Mouse (Mus musculus): Measurements from ENCODE around the gene Itsn2.
"Not testable (repeated sequence)": the region's sequence is repeated elsewhere in the genome, so short reads cannot be mapped to it uniquely, and the experiment has no call there.

Gene Itsn2

GRCm38 (mm10) chr12:4598666-4599428 lies 6.4 kb downstream of the Itsn2 start:
- DNase-seq (ENCODE audit: low spot score), result no peak

- DNase-seq (ENCODE audit: low spot score), result no peak
Measured at GRCm38 (mm10) chr12:4599713-4600112, 7.3 kb downstream of the Itsn2 start.

DNA sequence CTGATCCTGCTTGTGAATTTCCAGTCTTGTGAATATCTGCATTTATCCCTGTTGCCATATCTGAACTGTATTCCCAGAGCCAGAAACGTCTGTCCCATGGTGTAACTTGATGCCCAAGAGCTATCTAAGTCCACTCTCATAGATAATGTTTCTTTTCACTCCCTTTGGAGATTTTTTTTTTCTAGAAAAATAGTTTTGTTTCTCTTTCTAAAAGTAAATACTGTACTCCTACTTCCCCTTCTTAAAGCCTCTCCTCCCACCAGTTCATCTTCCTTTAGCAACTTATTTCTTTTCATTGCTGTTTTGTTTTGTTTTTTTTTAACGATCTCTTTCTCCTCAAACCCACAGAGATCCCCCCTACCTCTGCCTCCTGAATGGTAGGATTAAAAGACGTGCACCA lies 14.2 kb downstream of the Itsn2 start:
- no peak for DNase-seq (ENCODE audit: low spot score)

DNA sequence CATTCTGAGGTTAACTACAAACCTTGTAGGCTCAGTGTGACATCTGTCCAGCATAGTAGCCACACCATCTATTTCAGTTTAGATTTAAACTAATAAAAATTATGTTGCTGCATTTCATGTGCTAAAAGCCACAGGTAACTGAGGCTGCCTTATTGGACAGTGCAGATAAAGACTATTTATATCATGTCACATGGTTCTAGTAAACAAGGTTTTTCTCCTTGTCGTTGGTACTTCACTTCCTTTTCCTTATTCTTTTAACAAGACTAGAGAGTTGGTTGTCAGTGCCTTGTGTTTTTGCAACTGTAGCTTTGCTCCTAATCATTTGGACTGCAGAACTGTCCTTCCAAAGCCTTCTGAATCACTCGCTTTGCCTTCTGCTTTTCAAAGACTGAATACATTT lies 22.3 kb downstream of the Itsn2 start:
- no peak for DNase-seq (ENCODE audit: low spot score)

DNA sequence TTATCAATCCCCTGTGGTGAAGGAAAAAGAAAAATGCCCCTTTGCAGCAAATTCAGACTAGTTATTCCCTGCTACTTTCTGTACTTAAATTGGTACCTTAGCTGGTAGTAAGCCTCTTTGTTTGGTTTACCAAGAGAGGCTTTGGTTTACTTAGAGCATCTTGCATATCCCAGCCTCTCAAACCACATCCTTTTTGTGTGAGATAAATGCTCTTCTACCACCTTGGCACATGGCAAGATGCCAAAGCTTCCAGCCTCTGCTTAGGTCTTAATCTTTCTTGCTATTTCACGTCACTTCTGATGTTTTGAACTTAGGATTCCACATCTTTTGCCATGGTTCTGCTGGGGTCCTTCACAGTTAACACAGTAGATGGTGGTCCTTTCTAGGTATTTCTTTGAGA lies 31.8 kb downstream of the Itsn2 start:
- no peak for DNase-seq (ENCODE audit: low spot score)

- DNase-seq (ENCODE audit: low spot score), result no peak
Measured at GRCm38 (mm10) chr12:4632957-4633356, 40.5 kb downstream of the Itsn2 start.

- no peak for DNase-seq (ENCODE audit: low spot score)
Measured at GRCm38 (mm10) chr12:4638438-4638837, 46.0 kb downstream of the Itsn2 start.

GRCm38 (mm10) chr12:4640737-4641136 lies 48.3 kb downstream of the Itsn2 start:
- DNase-seq (ENCODE audit: low spot score), result no peak

DNA sequence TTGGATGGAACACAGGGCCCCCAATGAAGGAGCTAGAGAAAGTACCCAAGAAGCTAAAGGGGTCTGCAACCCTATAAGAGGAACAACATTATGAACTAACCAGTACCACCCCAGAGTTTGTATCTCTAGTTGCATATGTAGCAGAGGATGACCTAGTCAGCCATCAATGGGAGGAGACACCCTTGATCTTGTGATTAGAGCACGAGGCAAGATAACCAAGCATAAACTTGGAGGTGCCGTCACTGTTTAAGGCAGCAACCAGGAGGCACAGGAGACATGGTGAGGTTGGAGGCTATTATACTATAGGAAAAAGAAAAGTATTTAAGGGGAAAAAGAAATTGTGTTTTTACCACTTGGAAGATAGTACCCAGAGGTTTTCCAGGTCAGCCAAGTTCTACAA lies 64.4 kb downstream of the Itsn2 start:
- no peak for DNase-seq (ENCODE audit: low spot score)

GRCm38 (mm10) chr12:4664929-4665674 lies 72.7 kb downstream of the Itsn2 start:
- no peak for DNase-seq (ENCODE audit: low spot score)

GRCm38 (mm10) chr12:4665675-4666037 lies 73.2 kb downstream of the Itsn2 start:
- no peak for DNase-seq (ENCODE audit: low spot score)

DNA sequence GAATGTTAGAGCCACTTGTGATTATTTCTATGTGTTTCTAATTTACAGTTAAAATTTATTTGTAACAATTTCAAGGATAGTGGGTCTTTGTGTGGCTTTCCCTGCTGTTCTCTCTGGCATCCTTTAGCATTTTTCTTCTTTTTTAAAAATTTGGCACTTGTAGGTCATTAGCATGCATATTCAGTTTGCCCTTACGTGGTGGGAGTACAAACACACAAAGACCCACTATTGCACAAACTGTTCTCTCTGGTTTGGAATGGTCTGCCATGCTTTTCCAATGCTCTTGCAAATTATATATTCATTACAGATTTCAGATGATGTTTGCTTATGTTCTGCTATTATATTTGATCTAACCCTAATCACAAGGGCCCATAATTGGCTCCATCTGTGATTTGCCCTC lies 83.9 kb downstream of the Itsn2 start:
- no peak for DNase-seq (ENCODE audit: low spot score)

DNA sequence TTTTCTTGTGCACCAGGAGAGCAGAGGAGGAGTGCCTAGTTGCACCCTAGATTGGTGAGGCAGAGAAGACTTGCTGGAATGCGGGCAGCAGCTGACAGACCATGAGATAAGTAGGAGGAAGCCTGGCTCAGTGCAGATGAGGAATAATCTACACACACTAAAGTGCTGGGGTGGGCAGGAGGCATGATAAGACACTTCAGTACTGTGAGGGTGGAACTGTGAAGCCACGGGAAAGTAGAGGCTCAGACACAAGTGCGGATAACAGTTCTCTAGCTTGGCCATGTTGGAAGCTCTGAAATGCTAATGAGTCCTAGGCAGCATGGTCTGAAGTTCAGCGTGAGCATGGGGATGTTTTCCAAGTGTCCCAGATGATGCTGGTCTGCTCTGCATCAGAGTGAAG lies 87.5 kb downstream of the Itsn2 start:
- DNase-seq (ENCODE audit: low spot score), result no peak

DNA sequence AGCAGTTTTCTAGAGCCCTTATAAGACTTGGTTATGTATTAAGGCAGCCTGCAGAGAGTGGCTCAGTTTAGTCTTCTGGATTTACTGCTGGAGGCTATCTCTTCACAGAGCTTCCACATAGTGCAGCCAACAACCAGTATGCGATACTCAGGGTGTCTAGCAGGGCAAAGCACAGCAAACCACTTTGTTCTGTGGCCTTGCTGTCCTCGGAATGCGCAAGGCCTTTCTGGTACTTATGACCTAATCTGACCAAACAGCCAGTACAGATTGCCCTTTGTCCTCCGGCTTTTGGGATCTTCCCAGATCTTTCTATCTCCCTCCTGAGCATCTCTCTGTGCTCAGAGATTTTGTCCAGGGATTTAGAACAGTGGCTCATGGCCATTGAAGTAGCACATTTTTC lies 93.0 kb downstream of the Itsn2 start:
- DNase-seq (ENCODE audit: low spot score), result no peak

- no peak for DNase-seq (ENCODE audit: low spot score)
Measured at GRCm38 (mm10) chr12:4688386-4688785, 95.9 kb downstream of the Itsn2 start.

GRCm38 (mm10) chr12:4689341-4689740 lies 96.9 kb downstream of the Itsn2 start:
- no peak for DNase-seq (ENCODE audit: low spot score)

DNA sequence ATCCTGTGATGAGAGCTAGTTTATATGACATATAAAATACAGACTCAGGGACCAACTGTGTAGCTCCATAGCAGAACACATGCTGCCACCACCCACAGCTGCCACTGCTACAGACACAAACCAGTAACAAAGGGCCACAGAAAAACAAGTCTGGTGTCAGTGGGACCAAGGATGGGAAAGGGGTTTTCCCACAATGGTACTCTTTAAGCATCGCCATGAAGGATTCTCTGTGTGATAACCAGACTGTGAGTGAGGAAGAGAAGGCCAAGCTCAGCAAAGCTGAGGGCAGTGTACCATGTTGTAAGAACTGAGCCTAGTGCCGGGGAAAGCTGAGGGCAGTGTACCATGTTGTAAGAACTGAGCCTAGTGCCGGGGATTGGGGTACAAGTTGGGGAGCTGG lies 98.8 kb downstream of the Itsn2 start:
- DNase-seq (ENCODE audit: low spot score), result no peak

GRCm38 (mm10) chr12:4694534-4694933 lies 102.1 kb downstream of the Itsn2 start:
- no peak for DNase-seq (ENCODE audit: low spot score)

DNA sequence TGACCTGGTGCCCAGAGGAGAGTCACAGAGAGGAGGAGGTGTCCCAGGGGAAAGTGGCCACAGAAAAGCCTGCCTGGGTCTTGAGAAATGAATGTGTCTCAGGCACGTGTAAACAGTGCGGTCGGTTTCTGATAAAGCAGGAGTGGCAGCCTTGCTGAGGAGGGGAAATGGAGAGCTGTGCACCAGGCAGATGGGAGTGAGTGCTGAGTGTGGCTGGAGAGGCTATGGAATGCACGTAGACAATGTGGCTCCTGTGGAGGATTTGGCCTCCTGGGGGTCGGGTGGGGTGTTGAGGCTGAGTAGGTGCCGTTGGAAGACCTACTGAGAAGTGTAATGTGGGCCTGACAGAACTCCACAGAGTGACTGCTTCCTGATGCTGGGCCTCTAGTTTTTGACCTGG lies 113.2 kb downstream of the Itsn2 start:
- not testable (repeated sequence) for DNase-seq (ENCODE audit: low spot score)

DNA sequence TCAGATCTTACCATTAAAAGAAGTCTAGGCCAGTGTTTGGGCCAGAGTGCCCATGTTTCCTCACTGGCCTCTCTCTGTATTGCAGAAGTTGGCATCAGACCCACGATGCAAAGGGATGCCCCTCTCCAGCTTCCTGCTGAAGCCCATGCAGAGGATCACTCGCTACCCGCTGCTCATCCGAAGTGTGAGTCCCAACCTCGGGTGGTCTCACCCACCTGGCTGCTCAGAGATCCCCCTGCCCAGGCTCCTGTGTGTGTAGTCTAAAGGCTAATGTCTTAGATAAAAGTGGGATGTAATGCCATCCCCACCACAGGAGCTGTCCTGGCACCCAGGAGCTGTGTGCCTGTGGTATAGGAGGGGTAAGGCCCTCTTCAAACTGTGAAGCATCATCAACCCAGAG lies 113.7 kb downstream of the Itsn2 start:
- no peak for DNase-seq (ENCODE audit: low spot score)

DNA sequence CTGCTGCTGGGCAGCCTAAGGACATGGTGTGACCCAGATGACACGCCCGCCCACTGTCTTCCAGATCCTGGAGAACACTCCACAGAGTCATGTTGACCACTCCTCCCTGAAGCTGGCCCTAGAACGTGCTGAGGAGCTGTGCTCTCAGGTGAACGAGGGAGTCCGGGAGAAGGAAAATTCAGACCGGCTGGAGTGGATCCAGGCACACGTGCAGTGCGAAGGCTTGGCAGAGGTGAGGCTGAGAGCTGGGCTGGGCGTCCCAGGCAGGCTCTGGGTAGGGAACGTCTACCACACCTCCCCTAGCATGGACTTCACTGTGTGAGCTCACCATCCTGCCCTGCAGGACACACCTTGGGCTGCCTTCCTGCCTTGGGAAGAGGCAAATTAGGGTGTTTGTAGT lies 114.5 kb downstream of the Itsn2 start:
- DNase-seq (ENCODE audit: low spot score), result no peak

DNA sequence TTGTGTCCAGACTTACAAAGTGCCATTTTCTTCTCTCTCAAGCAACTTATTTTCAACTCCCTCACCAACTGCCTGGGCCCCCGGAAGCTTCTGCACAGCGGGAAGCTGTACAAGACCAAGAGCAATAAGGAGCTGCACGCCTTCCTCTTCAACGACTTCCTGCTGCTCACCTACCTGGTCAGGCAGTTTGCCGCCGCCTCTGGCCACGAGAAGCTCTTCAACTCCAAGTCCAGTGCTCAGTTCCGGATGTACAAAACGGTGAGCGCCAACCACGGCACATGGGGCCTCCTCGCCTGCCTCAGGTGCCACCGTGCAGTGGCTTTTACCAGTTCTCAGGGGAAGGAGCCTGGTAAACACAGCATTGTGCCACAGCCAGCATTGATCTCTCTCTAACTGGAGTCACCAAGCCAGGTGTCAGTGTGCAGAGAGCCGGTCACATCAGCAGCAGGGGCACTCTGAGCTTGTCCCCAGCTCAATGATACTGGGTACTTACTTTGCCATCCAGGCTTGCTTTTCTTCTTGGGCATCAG lies 115.1 kb downstream of the Itsn2 start:
- DNase-seq (ENCODE audit: low spot score), result no peak

GRCm38 (mm10) chr12:4708296-4708695 lies 115.9 kb downstream of the Itsn2 start:
- DNase-seq (ENCODE audit: low spot score), result no peak
